Comparison of ENCODE assay signal across 8 mouse cellular contexts in genomic region chr7:104287576-104288443, GRCm38 (mm10). TPM values are rescaled to one million over a fixed set of nuclear protein-coding genes. Genes with fewer than 3 reads are reported as not detected.
ATAC-seq lines count a peak whose summit lies in the region.
"Not testable (repeated sequence)": the region's sequence is repeated elsewhere in the genome, so short reads cannot be mapped to it uniquely, and the experiment has no call there.
"Had no signal": no experiment of that assay in that cellular context is flagged by ENCODE, and none has a peak within 500 bp of the region (broad histone marks: within the 10 kb centered on the region; RNA-seq: fewer than 3 reads in every experiment).

TSS of gene Trim5 (minus strand) at chr7:104288094.

- ATAC-seq in activated CD4-positive, CD25-positive, alpha-beta regulatory T cell, adult 4 months = peak; percentile 88
- peak; percentile 95 for ATAC-seq in erythroid progenitor cell, adult 5-6 weeks (replicated peaks; ENCODE audit: low FRiP score, poor library complexity, severe bottlenecking)
- peak; percentile 89 for ATAC-seq in heart, embryonic 15.5 days (replicated peaks; ENCODE audit: insufficient number of reproducible peaks, insufficient read depth, low FRiP score, low read depth)
- peak; percentile 95 for ATAC-seq in intestine, embryonic 16.5 days
- ATAC-seq in limb, embryonic 12.5 days (ENCODE audit: insufficient number of reproducible peaks, insufficient read depth, low FRiP score, low TSS enrichment, low read depth) = peak; percentile 78; the same call in 1 of the 2 replicates
- ATAC-seq in lung, embryonic 15.5 days (ENCODE audit: borderline replicate concordance, extremely low read depth, low FRiP score, low TSS enrichment) = peak; percentile 74; the same call in 1 of the 2 replicates
- ATAC-seq in neural tube, embryonic 15.5 days (ENCODE audit: low FRiP score) = not testable (repeated sequence)

- H3K9me3 ChIP-seq in heart, embryonic 15.5 days (replicated peaks); intestine, embryonic 16.5 days (ENCODE audit: control insufficient read depth, low read length); limb, embryonic 12.5 days; lung, embryonic 15.5 days; neural tube, embryonic 15.5 days (replicated peaks): not testable (repeated sequence)

- H3K27me3 ChIP-seq in heart, embryonic 15.5 days; intestine, embryonic 16.5 days (replicated peaks; ENCODE audit: control insufficient read depth, insufficient read depth, low read length); limb, embryonic 12.5 days; lung, embryonic 15.5 days; neural tube, embryonic 15.5 days (replicated peaks): not testable (repeated sequence)

- H3K4me1 ChIP-seq in heart, embryonic 15.5 days (replicated peaks); intestine, embryonic 16.5 days (ENCODE audit: control insufficient read depth, insufficient read depth, low read length); limb, embryonic 12.5 days (replicated peaks); lung, embryonic 15.5 days; neural tube, embryonic 15.5 days: not testable (repeated sequence)

- H3K36me3 ChIP-seq in heart, embryonic 15.5 days; intestine, embryonic 16.5 days (ENCODE audit: control insufficient read depth, insufficient read depth, low read length); limb, embryonic 12.5 days; lung, embryonic 15.5 days; neural tube, embryonic 15.5 days: not testable (repeated sequence)

- not testable (repeated sequence) for H3K9ac ChIP-seq in heart, embryonic 15.5 days; intestine, embryonic 16.5 days (ENCODE audit: low read depth, low read length); limb, embryonic 12.5 days (replicated peaks); lung, embryonic 15.5 days; neural tube, embryonic 15.5 days (replicated peaks)

- peak within 1 kb of the TSS; percentile 49 for H3K4me3 ChIP-seq in heart, embryonic 15.5 days
- H3K4me3 ChIP-seq in intestine, embryonic 16.5 days (ENCODE audit: low read length) = peak within 1 kb of the TSS; percentile 10
- H3K4me3 ChIP-seq in limb, embryonic 12.5 days (replicated peaks); neural tube, embryonic 15.5 days (replicated peaks): not testable (repeated sequence)
- peak within 1 kb of the TSS; percentile 21; the same call in 1 of the 2 replicates for H3K4me3 ChIP-seq in lung, embryonic 15.5 days

- H3K27ac ChIP-seq in heart, embryonic 15.5 days = peak within 1 kb of the TSS; percentile 16; the same call in 1 of the 2 replicates
- H3K27ac ChIP-seq in intestine, embryonic 16.5 days (ENCODE audit: low read length); limb, embryonic 12.5 days; lung, embryonic 15.5 days; neural tube, embryonic 15.5 days (replicated peaks): not testable (repeated sequence)

- 25% methylated on average over 14 of the region's 14 CpGs for WGBS in heart, embryonic 15.5 days
- WGBS in intestine, embryonic 16.5 days = 37% methylated on average over 14 of the region's 14 CpGs
- 43% methylated on average over 14 of the region's 14 CpGs for WGBS in limb, embryonic 12.5 days
- WGBS in lung, embryonic 15.5 days = 32% methylated on average over 14 of the region's 14 CpGs
- 49% methylated on average over 14 of the region's 14 CpGs for WGBS in neural tube, embryonic 15.5 days

- H3K4me2 ChIP-seq in heart, embryonic 15.5 days = peak within 1 kb of the TSS; percentile 51
- H3K4me2 ChIP-seq in intestine, embryonic 16.5 days (ENCODE audit: low read depth, low read length) = peak within 1 kb of the TSS; percentile 37; the same call in 1 of the 2 replicates
- peak within 1 kb of the TSS; percentile 27; the same call in 1 of the 2 replicates for H3K4me2 ChIP-seq in limb, embryonic 12.5 days
- peak within 1 kb of the TSS; percentile 42 for H3K4me2 ChIP-seq in lung, embryonic 15.5 days
- peak within 1 kb of the TSS; percentile 19; the same call in 1 of the 2 replicates for H3K4me2 ChIP-seq in neural tube, embryonic 15.5 days

RNA-seq across cellular contexts. Expression of gene Trim5, which starts in this region (rescaled TPM):
- 10 to 100 TPM; 34.0 to 38.2 TPM for polyA plus RNA-seq in activated CD4-positive, CD25-positive, alpha-beta regulatory T cell, adult 4 months (2017; shearing (Covaris generic))
- total RNA-seq in erythroid progenitor cell, adult 5-6 weeks (2015; ENCODE audit: low replicate concordance) = 2.5 TPM in 1 of 2 replicates, not detected in the other
- total RNA-seq in erythroid progenitor cell, adult 5-6 weeks (2017; ENCODE audit: low replicate concordance) = 0.76 and 1.5 TPM in 2 replicates
- polyA plus RNA-seq in heart, embryonic 15.5 days (2015; fragmentation: Nextera tagmentation; extraction: Ambion mirVana) = 0.48 and 0.72 TPM in 2 replicates
- 0.33 and 0.47 TPM in 2 replicates for polyA plus RNA-seq in intestine, embryonic 16.5 days (2015; fragmentation: Nextera tagmentation; extraction: Ambion mirVana)
- 0.08 and 0.09 TPM in 2 replicates for polyA plus RNA-seq in limb, embryonic 12.5 days (2016; fragmentation: Nextera tagmentation; extraction: Ambion mirVana)
- polyA plus RNA-seq in lung, embryonic 15.5 days (2015; fragmentation: Nextera tagmentation; extraction: Ambion mirVana) = 0.26 and 0.31 TPM in 2 replicates
- 0.15 and 0.34 TPM in 2 replicates for polyA plus RNA-seq in neural tube, embryonic 15.5 days (2015; fragmentation: Nextera tagmentation; extraction: Ambion mirVana)
- total RNA-seq: MEL had no signal

Comparison
In these comparisons a context has a peak if more than half of its experiments do, and no peak if none do; other contexts are left out.
1. RNA of gene Trim5 (polyA plus RNA-seq): 34.0 to 38.2 TPM in activated CD4-positive, CD25-positive, alpha-beta regulatory T cell, adult 4 months; 0.48 to 0.72 TPM in heart, embryonic 15.5 days, 0.33 to 0.47 TPM in intestine, embryonic 16.5 days, 0.26 to 0.31 TPM in lung, embryonic 15.5 days, 0.15 to 0.34 TPM in neural tube, embryonic 15.5 days and 0.08 to 0.09 TPM in limb, embryonic 12.5 days; every median in the first group is over 10 times any median in the second.
2. Peak in ATAC-seq, H3K4me3 ChIP-seq, H3K27ac ChIP-seq and H3K4me2 ChIP-seq in heart, embryonic 15.5 days; RNA of the gene not detected or under 1 TPM.
3. Peak in ATAC-seq, H3K4me3 ChIP-seq and H3K4me2 ChIP-seq in intestine, embryonic 16.5 days; RNA of the gene not detected or under 1 TPM.
4. Peak in ATAC-seq and H3K4me2 ChIP-seq in limb, embryonic 12.5 days; RNA of the gene not detected or under 1 TPM.
5. Peak in ATAC-seq, H3K4me3 ChIP-seq and H3K4me2 ChIP-seq in lung, embryonic 15.5 days; RNA of the gene not detected or under 1 TPM.
6. Peak in every context shown above with its lines, with median percentiles within 50 percentile points of each other: H3K4me2 ChIP-seq.